Mouse (Mus musculus): ENCODE measurements at regions not wholly inside any gene's neighbourhood (a gene's known extent, or its start where the extent isn't known, plus 50 kb on each side); places are given as distances from the start of the nearest gene placed in this dataset.

GRCm38 (mm10) chr1:51628137-51628793 lies 150.0 kb upstream of the Nabp1 start:
- TF ChIP-seq POLR2A (IDR thresholded peaks at IDR 0.05; ENCODE audit: insufficient read depth, low read depth, low read length) (no peak), CTCF (IDR thresholded peaks at IDR 0.05) (no peak)
